Mouse (Mus musculus): ENCODE data around the gene Foxd1.

Foxd1 gene

GRCm38 (mm10) chr13:98340506-98340905, 13.5 kb upstream of the Foxd1 start:
- no peak for TF ChIP-seq CTCF (conservative IDR thresholded peaks at IDR 0.05; ENCODE audit: low read length)
- TF ChIP-seq POU5F1 (IDR thresholded peaks at IDR 0.05; ENCODE audit: borderline replicate concordance, low read length) = no peak
- no peak for TF ChIP-seq NANOG (IDR thresholded peaks at IDR 0.05; ENCODE audit: borderline replicate concordance, low read length)
- Histone ChIP-seq H3K4me1 (replicated peaks; ENCODE audit: low read depth, low read length) (no peaks in the 10 kb centered on the region), H3K27me3 (ENCODE audit: insufficient read depth, low read length) (peaks cover 4% of the 10 kb centered on the region), H3K36me3 (ENCODE audit: insufficient read depth, low read length) (no peaks in the 10 kb centered on the region), H3K4me3 (replicated peaks; ENCODE audit: low read length) (no peak overlapping the region), H3K9me3 (ENCODE audit: low read length) (peaks cover 6% of the 10 kb centered on the region; the same call in 1 of the 2 replicates)

DNA sequence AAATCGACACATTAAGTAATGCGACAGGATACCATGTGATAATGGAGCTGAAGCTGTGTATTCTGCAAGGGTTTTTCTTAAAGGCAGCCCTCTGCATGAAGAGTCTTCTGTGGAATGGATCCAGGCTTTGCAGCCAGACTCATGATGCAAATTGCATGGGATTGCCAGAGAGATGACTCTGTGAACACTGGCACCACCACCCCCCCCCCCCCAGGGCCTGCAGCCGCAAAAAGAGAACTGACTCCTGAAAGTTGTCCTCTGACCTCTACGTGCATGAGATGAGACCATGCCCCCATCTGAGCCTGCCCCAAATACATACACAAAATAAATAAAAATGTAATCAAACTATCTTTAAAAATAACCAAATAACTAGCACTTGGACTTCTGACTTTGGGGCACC, 4.6 kb upstream of the Foxd1 start:
- Histone ChIP-seq H3K9me3 (ENCODE audit: low read length) (peaks cover 18% of the 10 kb centered on the region), H3K4me3 (replicated peaks; ENCODE audit: low read length) (no peak overlapping the region), H3K4me1 (replicated peaks; ENCODE audit: low read depth, low read length) (peaks cover 8% of the 10 kb centered on the region; the same call in 1 of the 2 replicates), H3K27me3 (ENCODE audit: insufficient read depth, low read length) (peaks cover 59% of the 10 kb centered on the region), H3K36me3 (ENCODE audit: insufficient read depth, low read length) (no peaks in the 10 kb centered on the region)
- TF ChIP-seq POU5F1 (IDR thresholded peaks at IDR 0.05; ENCODE audit: borderline replicate concordance, low read length) (no peak), CTCF (conservative IDR thresholded peaks at IDR 0.05; ENCODE audit: low read length) (no peak), NANOG (IDR thresholded peaks at IDR 0.05; ENCODE audit: borderline replicate concordance, low read length) (no peak)

- TF ChIP-seq CTCF (conservative IDR thresholded peaks at IDR 0.05; ENCODE audit: low read length) (peak; percentile 66), POU5F1 (IDR thresholded peaks at IDR 0.05; ENCODE audit: borderline replicate concordance, low read length) (no peak)
- Histone ChIP-seq H3K36me3 (ENCODE audit: insufficient read depth, low read length) (no peaks in the 10 kb centered on the region), H3K27me3 (ENCODE audit: insufficient read depth, low read length) (peaks cover 67% of the 10 kb centered on the region), H3K9me3 (ENCODE audit: low read length) (peaks cover 9% of the 10 kb centered on the region), H3K4me1 (replicated peaks; ENCODE audit: low read depth, low read length) (peaks cover 13% of the 10 kb centered on the region; the same call in 1 of the 2 replicates), H3K4me3 (replicated peaks; ENCODE audit: low read length) (no peak overlapping the region)
Observed at GRCm38 (mm10) chr13:98351527-98351926, 2.5 kb upstream of the Foxd1 start.

DNA sequence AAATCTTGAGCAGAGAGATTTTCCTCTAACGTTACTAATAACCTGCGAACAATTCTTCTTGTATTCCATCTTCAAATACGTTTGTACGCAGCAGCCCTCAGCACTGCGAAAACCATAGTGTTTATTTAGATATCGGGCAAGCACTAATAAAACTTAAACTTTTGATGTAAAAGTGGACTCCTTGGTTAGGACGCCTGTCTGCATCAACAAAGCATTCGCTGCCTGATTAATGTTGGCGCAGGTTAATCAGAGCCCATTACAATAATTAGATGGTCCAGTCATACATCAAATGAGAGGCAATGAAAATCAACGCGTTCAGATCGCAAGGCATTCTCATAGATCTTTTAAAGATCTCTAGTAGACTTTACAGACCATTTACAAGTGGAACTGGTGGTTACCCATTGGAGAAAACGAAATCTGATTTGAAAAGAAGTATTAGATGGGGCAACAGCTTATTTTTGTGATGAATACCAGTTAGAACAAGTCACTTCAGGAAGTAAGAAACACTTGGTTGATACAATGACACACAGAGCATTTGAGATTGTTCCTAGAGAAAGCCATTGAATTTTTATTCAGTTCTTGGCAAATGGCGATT, 1.6 kb upstream of the Foxd1 start:
- no peak overlapping the region for H3K4me3 ChIP-seq (replicated peaks; ENCODE audit: low read length)
- no peak for TF ChIP-seq POU5F1 (IDR thresholded peaks at IDR 0.05; ENCODE audit: borderline replicate concordance, low read length)
- no peak for TF ChIP-seq CTCF (conservative IDR thresholded peaks at IDR 0.05; ENCODE audit: low read length)
- no peak for TF ChIP-seq NANOG (IDR thresholded peaks at IDR 0.05; ENCODE audit: borderline replicate concordance, low read length)
- H3K36me3 ChIP-seq (ENCODE audit: insufficient read depth, low read length) = no peaks in the 10 kb centered on the region
- peaks cover 73% of the 10 kb centered on the region for H3K27me3 ChIP-seq (ENCODE audit: insufficient read depth, low read length)
- peaks cover 15% of the 10 kb centered on the region; the same call in 1 of the 2 replicates for H3K4me1 ChIP-seq (replicated peaks; ENCODE audit: low read depth, low read length)
- H3K9me3 ChIP-seq (ENCODE audit: low read length) = peaks cover 2% of the 10 kb centered on the region; the same call in 1 of the 2 replicates

- TF ChIP-seq CTCF (conservative IDR thresholded peaks at IDR 0.05; ENCODE audit: low read length) (no peak), NANOG (IDR thresholded peaks at IDR 0.05; ENCODE audit: borderline replicate concordance, low read length) (no peak), POU5F1 (IDR thresholded peaks at IDR 0.05; ENCODE audit: borderline replicate concordance, low read length) (no peak)
- H3K4me3 ChIP-seq (replicated peaks; ENCODE audit: low read length) = peak overlapping the region; percentile 77
- H3K36me3 ChIP-seq (ENCODE audit: insufficient read depth, low read length) = no peaks in the 10 kb centered on the region
- peaks cover 27% of the 10 kb centered on the region for H3K4me1 ChIP-seq (replicated peaks; ENCODE audit: low read depth, low read length)
- peaks cover 85% of the 10 kb centered on the region for H3K27me3 ChIP-seq (ENCODE audit: insufficient read depth, low read length)
- no peaks in the 10 kb centered on the region for H3K9me3 ChIP-seq (ENCODE audit: low read length)
Observed at GRCm38 (mm10) chr13:98353709-98354089, 343 bp upstream of the Foxd1 start.

- peaks cover 39% of the 10 kb centered on the region for H3K4me1 ChIP-seq (replicated peaks; ENCODE audit: low read depth, low read length)
- TF ChIP-seq NANOG (IDR thresholded peaks at IDR 0.05; ENCODE audit: borderline replicate concordance, low read length) (no peak), CTCF (conservative IDR thresholded peaks at IDR 0.05; ENCODE audit: low read length) (no peak), POU5F1 (IDR thresholded peaks at IDR 0.05; ENCODE audit: borderline replicate concordance, low read length) (no peak)
- H3K36me3 ChIP-seq (ENCODE audit: insufficient read depth, low read length) = no peaks in the 10 kb centered on the region
- peak overlapping the region; percentile 77 for H3K4me3 ChIP-seq (replicated peaks; ENCODE audit: low read length)
- peaks cover 87% of the 10 kb centered on the region for H3K27me3 ChIP-seq (ENCODE audit: insufficient read depth, low read length)
- no peaks in the 10 kb centered on the region for H3K9me3 ChIP-seq (ENCODE audit: low read length)
Observed at GRCm38 (mm10) chr13:98354871-98355558, 973 bp downstream of the Foxd1 start.

- peak overlapping the region; percentile 77 for H3K4me3 ChIP-seq (replicated peaks; ENCODE audit: low read length)
- H3K4me1 ChIP-seq (replicated peaks; ENCODE audit: low read depth, low read length) = peaks cover 39% of the 10 kb centered on the region
- no peaks in the 10 kb centered on the region for H3K9me3 ChIP-seq (ENCODE audit: low read length)
- no peak for TF ChIP-seq POU5F1 (IDR thresholded peaks at IDR 0.05; ENCODE audit: borderline replicate concordance, low read length)
- no peak for TF ChIP-seq CTCF (conservative IDR thresholded peaks at IDR 0.05; ENCODE audit: low read length)
- TF ChIP-seq NANOG (IDR thresholded peaks at IDR 0.05; ENCODE audit: borderline replicate concordance, low read length) = no peak
- peaks cover 87% of the 10 kb centered on the region for H3K27me3 ChIP-seq (ENCODE audit: insufficient read depth, low read length)
- no peaks in the 10 kb centered on the region for H3K36me3 ChIP-seq (ENCODE audit: insufficient read depth, low read length)
Observed at GRCm38 (mm10) chr13:98355559-98356111, 1.6 kb downstream of the Foxd1 start.

- H3K36me3 ChIP-seq (ENCODE audit: insufficient read depth, low read length) = no peaks in the 10 kb centered on the region
- peak overlapping the region; percentile 77 for H3K4me3 ChIP-seq (replicated peaks; ENCODE audit: low read length)
- no peak for TF ChIP-seq POU5F1 (IDR thresholded peaks at IDR 0.05; ENCODE audit: borderline replicate concordance, low read length)
- no peak for TF ChIP-seq CTCF (conservative IDR thresholded peaks at IDR 0.05; ENCODE audit: low read length)
- no peak for TF ChIP-seq NANOG (IDR thresholded peaks at IDR 0.05; ENCODE audit: borderline replicate concordance, low read length)
Observed at GRCm38 (mm10) chr13:98356176-98356972, 2.3 kb downstream of the Foxd1 start.

More at GRCm38 (mm10) chr13:98356176-98356972, 2.3 kb downstream of the Foxd1 start:
- peaks cover 87% of the 10 kb centered on the region for H3K27me3 ChIP-seq (ENCODE audit: insufficient read depth, low read length)
- peaks cover 39% of the 10 kb centered on the region for H3K4me1 ChIP-seq (replicated peaks; ENCODE audit: low read depth, low read length)
- H3K9me3 ChIP-seq (ENCODE audit: low read length) = no peaks in the 10 kb centered on the region

Measured in E14TG2a.4 (cell line).